Mouse (Mus musculus) left cerebral cortex, adult 2 months (tissue): ENCODE measurements at regions not wholly inside any gene's neighbourhood (a gene's known extent, or its start where the extent isn't known, plus 50 kb on each side); places are given as distances from the start of the nearest gene placed in this dataset.

Experiments
- DNase-seq, 2 experiments: peaks; one replicate each; pipeline ENCODE4 v3.0.0; 2021 to 2022; ENCODE audit warnings: low spot score in 2 of 2, mixed read lengths in 1 of 2; ENCODE audit errors: extremely low spot score in 1 of 2
- H3K27ac ChIP-seq: fragments of 200-600 bp; 2 replicates; pipeline ENCODE4 v1.8.1; 2022
- H3K4me3 ChIP-seq: fragments of 200-600 bp; 2 replicates; pipeline ENCODE4 v1.8.1; 2022
- CTCF ChIP-seq: fragments of 200-600 bp; IDR thresholded peaks from 2 replicates; pipeline ENCODE4 v1.8.1; 2022; ENCODE audit warnings: antibody characterized with exemption, mild to moderate bottlenecking, moderate library complexity
- intact Hi-C: fragments of 180-260 bp; cut with DNase I; formaldehyde crosslinking; loops from one replicate; pipeline ENCODE4 v1.15.1; 2025

GRCm38 (mm10) chr17:51894278-51894677 is 61.2 kb upstream of the Satb1 start:
- no peak for TF ChIP-seq CTCF
- no peak for DNase-seq
- H3K27ac ChIP-seq: no peak overlapping the region

GRCm38 (mm10) chr17:51892856-51893255 is 59.8 kb upstream of the Satb1 start:
- no peak for DNase-seq
- intact Hi-C loops: no loop called here
- Histone ChIP-seq H3K4me3 (no peak overlapping the region), H3K27ac (no peak overlapping the region)
- TF ChIP-seq CTCF: no peak

More at GRCm38 (mm10) chr17:51894278-51894677, 61.2 kb upstream of the Satb1 start:
- intact Hi-C loops: no loop called here
- H3K4me3 ChIP-seq: no peak overlapping the region

GRCm38 (mm10) chr17:51892159-51892558 is 59.1 kb upstream of the Satb1 start:
- TF ChIP-seq CTCF: no peak
- no peak overlapping the region for H3K4me3 ChIP-seq
- intact Hi-C loops: no loop called here
- no peak overlapping the region for H3K27ac ChIP-seq
- no peak for DNase-seq
